Mouse (Mus musculus) midbrain, postnatal 0 days (tissue): ENCODE results near the gene Bbof1. TPM values are rescaled to one million over a fixed set of nuclear protein-coding genes. Genes with fewer than 3 reads are reported as not detected.

Source experiments
- ATAC-seq: fragments of 200-750 bp; cut with Nextera tagmentation; 2 replicates; pipeline ENCODE4 v1.8.0; 2017; ENCODE audit warnings: moderate number of reproducible peaks, mild to moderate bottlenecking, moderate TSS enrichment, moderate library complexity; ENCODE audit not compliant: low FRiP score
- DNase-seq: peaks from one replicate; pipeline ENCODE4 v3.0.0-alpha.2; 2015; ENCODE audit warnings: low spot score
- H3K27ac ChIP-seq: fragments of 300-500 bp; sonication (generic); 2 replicates; pipeline ENCODE4 v1.5.1; 2014; ENCODE audit warnings: low read depth, mild to moderate bottlenecking, low read length, mixed read lengths
- H3K27me3 ChIP-seq: fragments of 300-500 bp; sonication (generic); 2 replicates; pipeline ENCODE4 v1.6.1; 2014; ENCODE audit warnings: low read length, control low read depth, mixed read lengths; ENCODE audit not compliant: insufficient read depth
- H3K36me3 ChIP-seq: fragments of 300-500 bp; sonication (generic); 2 replicates; pipeline ENCODE4 v1.6.1; 2014; ENCODE audit warnings: low read length, control low read depth, mixed read lengths; ENCODE audit not compliant: insufficient read depth
- H3K4me1 ChIP-seq: fragments of 300-500 bp; sonication (generic); 2 replicates; pipeline ENCODE4 v1.6.1; 2014; ENCODE audit warnings: mild to moderate bottlenecking, control low read depth, antibody characterized with exemption, low read length, mixed read lengths; ENCODE audit not compliant: insufficient read depth
- H3K4me2 ChIP-seq: fragments of 300-500 bp; sonication (generic); 2 replicates; pipeline ENCODE4 v1.6.1; 2014; ENCODE audit warnings: low read depth, mild to moderate bottlenecking, low read length, mixed read lengths; ENCODE audit not compliant: poor library complexity, severe bottlenecking
- H3K4me3 ChIP-seq: fragments of 300-500 bp; sonication (generic); 2 replicates; pipeline ENCODE4 v1.5.1; 2014; ENCODE audit warnings: low read depth, mild to moderate bottlenecking, low read length, moderate library complexity
- H3K9ac ChIP-seq: fragments of 300-500 bp; sonication (generic); replicated peaks from 2 replicates; pipeline ENCODE4 v1.6.1; 2014; ENCODE audit warnings: mild to moderate bottlenecking, low read length, moderate library complexity, mixed read lengths; ENCODE audit not compliant: poor library complexity, severe bottlenecking
- H3K9me3 ChIP-seq: fragments of 300-500 bp; sonication (generic); 2 replicates; pipeline ENCODE4 v1.6.1; 2016; ENCODE audit warnings: low read length, control low read depth
- CTCF ChIP-seq: IDR thresholded peaks from 2 replicates; pipeline ENCODE4 v1.5.1; 2016; ENCODE audit warnings: antibody characterized with exemption, mild to moderate bottlenecking
- WGBS: fragments of 180-500 bp; shearing (Covaris S2); extraction: QIAGEN DNeasy Blood & Tissue Kit; methylation state at CpG from one replicate; pipeline ENCODE4 v1.1.7; 2014; 5-methylcytosine and 5-hydroxymethylcytosine counted together
- polyA plus RNA-seq: library from polyadenylated mRNA; unstranded; fragments of >200 nt; fragmentation: Nextera tagmentation; extraction: Ambion mirVana; gene quantifications from 2 replicates; pipeline ENCODE4 v1.2.1, GENCODE M21; 2015
- total RNA-seq: library from RNA; depleted of rRNA; stranded (reverse); fragments of >200 nt; gene quantifications from 2 replicates; pipeline ENCODE4 v1.2.3, GENCODE M21; 2014; rRNA removed

The Bbof1 gene
- total and polyA plus RNA-seq, 2 experiments from 2014 or later: 2.1 to 3.2 TPM

GRCm38 (mm10) chr12:84482778-84483585 lies 74.1 kb downstream of the Bbof1 start:
- ATAC-seq (no peak), DNase-seq (no peak)
- no peaks in the 10 kb centered on the region for H3K9me3 ChIP-seq
- no peak overlapping the region for H3K9ac ChIP-seq
- TF ChIP-seq CTCF: no peak
- H3K27me3 ChIP-seq: no peaks in the 10 kb centered on the region
- WGBS: 90% methylated on average over 14 of the region's 14 CpGs
- no peak overlapping the region for H3K27ac ChIP-seq
- no peak overlapping the region for H3K4me2 ChIP-seq
- H3K4me1 ChIP-seq: no peaks in the 10 kb centered on the region
- no peak overlapping the region for H3K4me3 ChIP-seq
- no peaks in the 10 kb centered on the region for H3K36me3 ChIP-seq

- DNase-seq: peak; percentile 60
- TF ChIP-seq CTCF: no peak
- H3K27ac ChIP-seq: no peak overlapping the region
Measured at GRCm38 (mm10) chr12:84487324-84488056, 78.6 kb downstream of the Bbof1 start.

More at GRCm38 (mm10) chr12:84487324-84488056, 78.6 kb downstream of the Bbof1 start:
- 18% methylated on average over 8 of the region's 8 CpGs for WGBS
- Histone ChIP-seq H3K27me3 (no peaks in the 10 kb centered on the region), H3K9me3 (no peaks in the 10 kb centered on the region), H3K4me3 (no peak overlapping the region), H3K36me3 (no peaks in the 10 kb centered on the region), H3K4me1 (no peaks in the 10 kb centered on the region), H3K4me2 (no peak overlapping the region), H3K9ac (no peak overlapping the region)
- 0 out of 2 replicates have a peak, but pooled peaks have one; percentile 20 for ATAC-seq

Other genes with a start within 250 kb of the Bbof1 start
- 8.5 and 15.6 TPM in 2 replicates for gene Elmsan1, start 190.2 kb upstream of the Bbof1 start, total RNA-seq
- gene Elmsan1, start 190.2 kb upstream of the Bbof1 start, polyA plus RNA-seq: 2.0 and 3.0 TPM in 2 replicates
- gene Ptgr2, start 123.8 kb upstream of the Bbof1 start, total RNA-seq: 13.6 and 16.5 TPM in 2 replicates
- 18.8 and 19.6 TPM in 2 replicates for gene Ptgr2, start 123.8 kb upstream of the Bbof1 start, polyA plus RNA-seq
- gene Zfp410, start 92.2 kb upstream of the Bbof1 start, total RNA-seq: 55.9 and 60.4 TPM in 2 replicates
- 44.7 and 48.5 TPM in 2 replicates for gene Zfp410, start 92.2 kb upstream of the Bbof1 start, polyA plus RNA-seq
- 56.6 and 60.9 TPM in 2 replicates for gene Coq6, start 47.4 kb upstream of the Bbof1 start, total RNA-seq
- 40.6 and 41.6 TPM in 2 replicates for gene Coq6, start 47.4 kb upstream of the Bbof1 start, polyA plus RNA-seq
- gene Fam161b, start 47.2 kb upstream of the Bbof1 start, total RNA-seq: 10.4 and 12.5 TPM in 2 replicates
- 11.4 and 14.1 TPM in 2 replicates for gene Fam161b, start 47.2 kb upstream of the Bbof1 start, polyA plus RNA-seq
- gene Entpd5, start within 50 bp of the Bbof1 start, total RNA-seq: 15.6 and 15.9 TPM in 2 replicates
- 12.4 and 14.1 TPM in 2 replicates for gene Entpd5, start within 50 bp of the Bbof1 start, polyA plus RNA-seq
- gene Rnf113a2, start 8.1 kb downstream of the Bbof1 start, total RNA-seq: 8.8 and 11.7 TPM in 2 replicates
- gene Rnf113a2, start 8.1 kb downstream of the Bbof1 start, polyA plus RNA-seq: 18.4 and 19.1 TPM in 2 replicates
- gene Aldh6a1, start 41.9 kb downstream of the Bbof1 start, total RNA-seq: 41.3 and 45.4 TPM in 2 replicates
- 37.4 and 40.1 TPM in 2 replicates for gene Aldh6a1, start 41.9 kb downstream of the Bbof1 start, polyA plus RNA-seq
- gene Lin52, start 42.4 kb downstream of the Bbof1 start, total RNA-seq: 33.4 and 67.8 TPM in 2 replicates
- gene Lin52, start 42.4 kb downstream of the Bbof1 start, polyA plus RNA-seq: 22.8 and 26.7 TPM in 2 replicates
- gene Vsx2, start 160.7 kb downstream of the Bbof1 start, total RNA-seq: 1.8 and 3.0 TPM in 2 replicates
- gene Vsx2, start 160.7 kb downstream of the Bbof1 start, polyA plus RNA-seq: 0.83 and 1.2 TPM in 2 replicates
- 6.8 and 10.0 TPM in 2 replicates for gene Abcd4, start 208.3 kb downstream of the Bbof1 start, total RNA-seq
- gene Abcd4, start 208.3 kb downstream of the Bbof1 start, polyA plus RNA-seq: 9.0 and 10.4 TPM in 2 replicates
- not detected in 2 replicates for gene Vrtn, start 231.9 kb downstream of the Bbof1 start, total RNA-seq
- not detected in 2 replicates for gene Vrtn, start 231.9 kb downstream of the Bbof1 start, polyA plus RNA-seq